Mouse (Mus musculus) thymus, postnatal 14 days (tissue): ENCODE data around the gene Acp5.

Experiments used
- DNase-seq: peaks from one replicate; pipeline ENCODE4 v3.0.0; 2021

Acp5 gene

GRCm38 (mm10) chr9:22138480-22138879, 3.0 kb upstream of the Acp5 start:
- peak; percentile 29 for DNase-seq

GRCm38 (mm10) chr9:22136765-22137547, 1.4 kb upstream of the Acp5 start:
- no peak for DNase-seq

- peak; percentile 44 for DNase-seq
These were observed 395 bp downstream of the Acp5 start for GRCm38 (mm10) chr9:22134988-22135643.

GRCm38 (mm10) chr9:22134246-22134890, 1.1 kb downstream of the Acp5 start:
- DNase-seq, result peak; percentile 51

GRCm38 (mm10) chr9:22132220-22132619, 3.3 kb downstream of the Acp5 start:
- peak; percentile 46 for DNase-seq

- DNase-seq, result peak; percentile 90
These were observed 4.1 kb downstream of the Acp5 start for GRCm38 (mm10) chr9:22131226-22131981.

GRCm38 (mm10) chr9:22125246-22126027, 10.1 kb downstream of the Acp5 start:
- no peak for DNase-seq

- no peak for DNase-seq
These were observed 11.3 kb downstream of the Acp5 start for GRCm38 (mm10) chr9:22124169-22124568.

- no peak for DNase-seq
These were observed 12.4 kb downstream of the Acp5 start for GRCm38 (mm10) chr9:22123069-22123609.

GRCm38 (mm10) chr9:22122005-22122404, 13.5 kb downstream of the Acp5 start:
- DNase-seq, result no peak

GRCm38 (mm10) chr9:22121545-22121944, 14.0 kb downstream of the Acp5 start:
- DNase-seq, result no peak

GRCm38 (mm10) chr9:22119543-22119942, 16.0 kb downstream of the Acp5 start:
- DNase-seq, result no peak

- peak; percentile 79 for DNase-seq
These were observed 17.6 kb downstream of the Acp5 start for GRCm38 (mm10) chr9:22117754-22118456.

- DNase-seq, result peak; percentile 95
These were observed 18.6 kb downstream of the Acp5 start, which contains the start of gene Elof1 for GRCm38 (mm10) chr9:22116740-22117426. Gene Elof1, minus strand, starts transcription at chr9:22117172.

- peak; percentile 29 for DNase-seq
These were observed 19.4 kb downstream of the Acp5 start for GRCm38 (mm10) chr9:22116086-22116485.

- DNase-seq, result no peak
These were observed 19.9 kb downstream of the Acp5 start for GRCm38 (mm10) chr9:22115635-22116034.

GRCm38 (mm10) chr9:22108194-22108593, 27.3 kb downstream of the Acp5 start:
- no peak for DNase-seq

- DNase-seq, result no peak
These were observed 35.6 kb downstream of the Acp5 start for GRCm38 (mm10) chr9:22099922-22100321.

- no peak for DNase-seq
These were observed 36.4 kb downstream of the Acp5 start, which contains the start of gene Cnn1 for GRCm38 (mm10) chr9:22098993-22099696. Gene Cnn1, plus strand, starts transcription at chr9:22099216.

GRCm38 (mm10) chr9:22095854-22096307, 39.6 kb downstream of the Acp5 start:
- peak; percentile 87 for DNase-seq
